Mouse (Mus musculus) embryonic fibroblast, embryonic 13.5 days (primary cell): ENCODE measurements at regions not wholly inside any gene's neighbourhood (a gene's known extent, or its start where the extent isn't known, plus 50 kb on each side); places are given as distances from the start of the nearest gene placed in this dataset.

Experiments used
- H3K27ac ChIP-seq: 2 replicates; pipeline ENCODE4 v1.5.1; 2012; ENCODE audit warnings: low read length, control low read depth, inconsistent platforms; ENCODE audit not compliant: insufficient read depth
- H3K4me1 ChIP-seq: 2 replicates; pipeline ENCODE4 v1.6.1; 2011; ENCODE audit warnings: low read length; ENCODE audit not compliant: control insufficient read depth, insufficient read depth
- H3K4me3 ChIP-seq: 2 replicates; pipeline ENCODE4 v1.5.1; 2011; ENCODE audit warnings: mild to moderate bottlenecking, control low read depth, low read length; ENCODE audit not compliant: insufficient read depth
- CTCF ChIP-seq: IDR thresholded peaks from 2 replicates; pipeline ENCODE4 v1.5.1; 2011; ENCODE audit warnings: mild to moderate bottlenecking, control low read depth, low read length, moderate library complexity, borderline replicate concordance; ENCODE audit not compliant: insufficient read depth
- POLR2A ChIP-seq: IDR thresholded peaks from 2 replicates; pipeline ENCODE4 v1.6.1; 2011; ENCODE audit warnings: low read depth, mild to moderate bottlenecking, control low read depth, low read length, moderate library complexity

- no peak overlapping the region for H3K4me3 ChIP-seq
- TF ChIP-seq POLR2A, result no peak
- TF ChIP-seq CTCF, result no peak
- no peak overlapping the region for H3K27ac ChIP-seq
- H3K4me1 ChIP-seq, result no peaks in the 10 kb centered on the region
Observed at GRCm38 (mm10) chr13:44601024-44601423, 128.2 kb upstream of the Jarid2 start.

GRCm38 (mm10) chr13:44602658-44603057 is 126.6 kb upstream of the Jarid2 start:
- Histone ChIP-seq H3K27ac (no peak overlapping the region), H3K4me1 (no peaks in the 10 kb centered on the region), H3K4me3 (no peak overlapping the region)
- TF ChIP-seq POLR2A, result no peak
- no peak for TF ChIP-seq CTCF

- Histone ChIP-seq H3K4me3 (no peak overlapping the region), H3K27ac (no peak overlapping the region), H3K4me1 (no peaks in the 10 kb centered on the region)
- no peak for TF ChIP-seq CTCF
- TF ChIP-seq POLR2A, result no peak
Observed at GRCm38 (mm10) chr13:44607316-44608285, 121.7 kb upstream of the Jarid2 start.

GRCm38 (mm10) chr13:44608286-44608675 is 121.0 kb upstream of the Jarid2 start:
- no peak overlapping the region for H3K4me3 ChIP-seq
- TF ChIP-seq CTCF, result no peak
- TF ChIP-seq POLR2A, result no peak
- H3K4me1 ChIP-seq, result no peaks in the 10 kb centered on the region
- H3K27ac ChIP-seq, result no peak overlapping the region

- H3K27ac ChIP-seq, result no peak overlapping the region
- no peak for TF ChIP-seq CTCF
- TF ChIP-seq POLR2A, result no peak
- no peak overlapping the region for H3K4me3 ChIP-seq
- no peaks in the 10 kb centered on the region for H3K4me1 ChIP-seq
Observed at GRCm38 (mm10) chr13:44608681-44609335, 120.5 kb upstream of the Jarid2 start.

GRCm38 (mm10) chr13:44609606-44610005 is 119.7 kb upstream of the Jarid2 start:
- no peaks in the 10 kb centered on the region for H3K4me1 ChIP-seq
- H3K27ac ChIP-seq, result no peak overlapping the region
- TF ChIP-seq CTCF (no peak), POLR2A (no peak)
- no peak overlapping the region for H3K4me3 ChIP-seq

GRCm38 (mm10) chr13:44615696-44616095 is 113.6 kb upstream of the Jarid2 start:
- H3K4me1 ChIP-seq, result no peaks in the 10 kb centered on the region

GRCm38 (mm10) chr13:44618368-44618767 is 110.9 kb upstream of the Jarid2 start:
- H3K4me3 ChIP-seq, result no peak overlapping the region
- no peaks in the 10 kb centered on the region for H3K4me1 ChIP-seq
- no peak overlapping the region for H3K27ac ChIP-seq
- TF ChIP-seq CTCF (no peak), POLR2A (no peak)

More at GRCm38 (mm10) chr13:44615696-44616095, 113.6 kb upstream of the Jarid2 start:
- H3K27ac ChIP-seq, result no peak overlapping the region
- TF ChIP-seq POLR2A, result no peak
- TF ChIP-seq CTCF, result no peak
- no peak overlapping the region for H3K4me3 ChIP-seq

GRCm38 (mm10) chr13:44622661-44623355 is 106.5 kb upstream of the Jarid2 start:
- Histone ChIP-seq H3K27ac (no peak overlapping the region), H3K4me3 (no peak overlapping the region), H3K4me1 (no peaks in the 10 kb centered on the region)
- TF ChIP-seq POLR2A, result no peak
- TF ChIP-seq CTCF, result no peak

- H3K4me3 ChIP-seq, result no peak overlapping the region
- no peaks in the 10 kb centered on the region for H3K4me1 ChIP-seq
- TF ChIP-seq POLR2A, result no peak
- no peak overlapping the region for H3K27ac ChIP-seq
Observed at GRCm38 (mm10) chr13:44624716-44625115, 104.6 kb upstream of the Jarid2 start.
